Mouse (Mus musculus) CD8-positive naive resting alpha-beta T cell, adult 57 days (primary cell): ENCODE data around the gene Cdyl. TPM values are rescaled to one million over a fixed set of nuclear protein-coding genes. Genes with fewer than 3 reads are reported as not detected.

Experiments
- total RNA-seq: library from RNA; stranded (reverse); gene quantifications from one replicate; pipeline ENCODE4 v1.2.4, GENCODE M21; 2023

Cdyl gene
- 20.1 TPM for total RNA-seq

DNA sequence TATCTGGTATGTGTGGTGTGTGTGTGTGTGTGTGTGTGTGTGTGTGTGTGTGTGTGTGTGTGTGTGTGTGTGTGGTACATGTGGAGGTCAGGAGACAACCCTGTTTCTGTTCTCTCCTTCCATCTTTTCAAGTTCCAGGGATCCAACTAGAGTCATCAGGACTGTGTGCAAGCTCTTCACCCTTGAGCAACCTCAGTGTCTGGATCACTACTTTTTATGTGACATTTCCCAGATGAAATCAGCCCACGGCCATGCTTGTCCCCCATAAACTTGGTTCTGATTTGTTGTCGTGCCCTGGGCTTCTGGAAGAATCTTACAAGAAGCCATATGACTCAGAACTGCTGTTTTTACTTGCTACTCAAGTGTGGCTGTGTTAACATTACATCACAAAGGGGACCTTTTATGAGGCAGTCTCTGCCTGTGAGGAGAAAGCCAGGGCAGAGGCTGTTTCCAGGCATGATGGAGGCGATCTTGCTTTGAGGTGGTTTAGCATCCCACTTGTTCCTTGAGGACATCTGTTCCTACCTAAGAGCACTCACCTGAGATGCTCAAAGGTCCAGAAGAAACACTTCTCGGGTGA is at the start of gene Cdyl:
Gene Cdyl (plus strand): TSS at position 428 of the 580 bp plus-strand sequence.

DNA sequence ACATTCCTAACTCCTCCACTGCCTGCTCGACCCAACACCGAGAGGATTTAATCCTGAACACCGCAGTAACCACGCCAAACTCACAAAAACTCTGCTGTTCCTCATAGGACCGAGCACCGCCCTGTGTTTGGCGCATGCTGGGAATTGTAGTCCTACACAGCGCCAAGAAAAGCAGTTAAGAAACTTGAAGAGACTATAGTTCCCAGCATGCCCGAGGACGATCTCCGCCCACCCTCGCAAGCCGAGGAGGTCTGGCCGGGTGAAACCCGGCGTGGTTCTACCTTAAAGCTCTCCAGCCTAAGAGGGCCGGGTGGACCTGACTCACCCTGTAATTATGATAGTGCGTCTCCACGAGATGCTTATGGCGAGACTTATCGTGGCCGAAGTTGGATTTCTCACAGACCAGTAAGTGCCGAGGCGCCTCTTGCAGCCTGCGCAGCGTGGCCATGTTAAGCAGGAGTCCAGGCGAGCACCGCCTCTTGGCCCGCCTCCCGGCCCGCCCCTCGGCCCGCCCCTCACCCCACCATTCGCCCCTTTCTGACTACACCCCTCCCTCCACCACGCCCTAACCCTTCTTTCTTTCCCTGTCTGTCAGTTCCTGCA is 246.3 kb downstream of the Cdyl start, which contains the start of gene Rpp40:
Gene Rpp40 (minus strand): TSS at position 481 of the 603 bp plus-strand sequence.

Other genes starting within 250 kb of the Cdyl start
- 8.0 TPM for gene Rpp40, start 246.5 kb downstream of the Cdyl start, total RNA-seq